Mouse (Mus musculus) layer of hippocampus, adult 8-10 months (tissue): ENCODE measurements around the gene Gm10762. TPM values are rescaled to one million over a fixed set of nuclear protein-coding genes. Genes with fewer than 3 reads are reported as not detected.

Source experiments
- microRNA-seq, 2 experiments: library from miRNA; unstranded; fragments of <30 nt; microRNA quantifications; one replicate each; pipeline ENCODE4 v1.2.0; 2022
- total RNA-seq, 4 experiments: library from RNA; stranded (reverse); gene quantifications; 2 replicates each; pipeline ENCODE4 v1.2.4; 2022

Gene Gm10762
- total RNA-seq, 4 experiments from 2014 or later = 3.6 to 5.4 (median 5.0) TPM

Small RNA genes within 50 kb of the gene (microRNA-seq; reads per million reads assigned to microRNA genes)
- 0 reads per million in 2 experiments for gene Gm22859

Other genes with a start within 250 kb of the Gm10762 start
- 10 to 100 TPM; 35.7 to 40.6 (median 37.7) TPM for gene Tmem87b, start 149.6 kb downstream of the Gm10762 start, total RNA-seq
- gene Fbln7, start 104.7 kb downstream of the Gm10762 start, total RNA-seq = 1 to 10 TPM; 1.0 to 2.1 (median 1.9) TPM
- gene Zc3h8, start 23.6 kb downstream of the Gm10762 start, total RNA-seq = 1 to 10 TPM; 4.5 to 7.4 (median 6.0) TPM
- 10 to 100 TPM; 17.3 to 18.8 (median 17.6) TPM for gene Zc3h6, start 323 bp downstream of the Gm10762 start, total RNA-seq
- gene Vinac1, start 80.4 kb upstream of the Gm10762 start, total RNA-seq = under 1 TPM in 1 of 4 experiments, not detected in 3; 0.11 TPM
- 10 to 100 TPM; 32.4 to 37.3 (median 35.4) TPM for gene Ttl, start 98.2 kb upstream of the Gm10762 start, total RNA-seq
- gene Polr1b, start 133.3 kb upstream of the Gm10762 start, total RNA-seq = 10 to 100 TPM; 19.7 to 22.1 (median 21.2) TPM
- 10 to 100 TPM; 11.8 to 14.3 (median 12.4) TPM for gene Chchd5, start 162.0 kb upstream of the Gm10762 start, total RNA-seq
- gene Slc20a1, start 231.0 kb upstream of the Gm10762 start, total RNA-seq = 100 to 1,000 TPM; 143 to 159 (median 145) TPM